Mouse (Mus musculus): Measurements from ENCODE around the gene Srp9. TPM values are rescaled to one million over a fixed set of nuclear protein-coding genes. Genes with fewer than 3 reads are reported as not detected.

Srp9 gene
- polyA plus RNA-seq (2016; fragmentation: Nextera tagmentation; extraction: Ambion mirVana): 156 and 165 TPM in 2 replicates

GRCm38 (mm10) chr1:182124506-182124905 lies at the start of gene Srp9:
Gene Srp9 (plus strand): TSS chr1:182124737.
- under 1% methylated on average over 37 of the region's 37 CpGs for WGBS
- Histone ChIP-seq H3K4me3 (peak within 1 kb of the TSS; percentile 88), H3K9me3 (replicated peaks) (no peaks in the 10 kb centered on the region), H3K4me1 (peaks cover 18% of the 10 kb centered on the region), H3K27ac (replicated peaks) (peak within 1 kb of the TSS; percentile 89), H3K36me3 (peaks cover 26% of the 10 kb centered on the region), H3K27me3 (ENCODE audit: low read depth, poor library complexity, severe bottlenecking) (no peaks in the 10 kb centered on the region)
- DNase-seq (ENCODE audit: low spot score): peak; percentile 96

- 28% methylated on average over 16 of the region's 16 CpGs for WGBS
- Histone ChIP-seq H3K9me3 (replicated peaks) (peaks cover 5% of the 10 kb centered on the region; the same call in 1 of the 2 replicates), H3K27me3 (ENCODE audit: low read depth, poor library complexity, severe bottlenecking) (no peaks in the 10 kb centered on the region), H3K4me1 (peaks cover 20% of the 10 kb centered on the region), H3K4me3 (no peak overlapping the region), H3K27ac (replicated peaks) (peak overlapping the region; percentile 76), H3K36me3 (no peaks in the 10 kb centered on the region)
- DNase-seq (ENCODE audit: low spot score): peak; percentile 76
Measured at GRCm38 (mm10) chr1:182081744-182082419, 42.7 kb upstream of the Srp9 start.

GRCm38 (mm10) chr1:182083459-182083858 lies 41.1 kb upstream of the Srp9 start:
- no peak overlapping the region for H3K27ac ChIP-seq (replicated peaks)
- WGBS: 84% methylated on average over 4 of the region's 4 CpGs
- H3K9me3 ChIP-seq (replicated peaks): no peaks in the 10 kb centered on the region
- H3K27me3 ChIP-seq (ENCODE audit: low read depth, poor library complexity, severe bottlenecking): no peaks in the 10 kb centered on the region
- H3K4me3 ChIP-seq: no peak overlapping the region
- peaks cover 24% of the 10 kb centered on the region for H3K4me1 ChIP-seq
- DNase-seq (ENCODE audit: low spot score): no peak
- H3K36me3 ChIP-seq: no peaks in the 10 kb centered on the region

DNA sequence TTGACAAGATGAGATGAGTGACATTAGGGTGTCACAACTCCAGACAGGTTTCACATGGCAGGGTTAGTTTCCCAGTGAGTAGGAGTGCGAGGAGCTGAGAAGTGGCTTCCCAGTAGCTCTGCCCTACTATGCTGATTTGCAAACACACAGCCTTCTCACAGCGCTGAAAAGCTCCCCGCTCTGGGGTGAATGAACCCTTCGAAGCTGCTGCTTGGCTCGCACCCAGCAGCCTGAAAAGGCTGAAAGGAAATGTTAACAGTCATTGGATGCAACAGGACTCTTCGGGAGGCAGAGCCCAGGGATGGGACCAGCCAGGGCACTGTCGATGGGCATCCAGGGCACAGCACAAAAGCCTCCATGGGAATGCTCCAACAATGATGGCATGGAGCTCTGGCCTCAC lies 37.8 kb upstream of the Srp9 start:
- 53% methylated on average over 7 of the region's 7 CpGs for WGBS
- Histone ChIP-seq H3K9me3 (replicated peaks) (no peaks in the 10 kb centered on the region), H3K4me3 (no peak overlapping the region), H3K27ac (replicated peaks) (no peak overlapping the region), H3K27me3 (ENCODE audit: low read depth, poor library complexity, severe bottlenecking) (no peaks in the 10 kb centered on the region), H3K36me3 (no peaks in the 10 kb centered on the region), H3K4me1 (peaks cover 49% of the 10 kb centered on the region)
- DNase-seq (ENCODE audit: low spot score): no peak

DNA sequence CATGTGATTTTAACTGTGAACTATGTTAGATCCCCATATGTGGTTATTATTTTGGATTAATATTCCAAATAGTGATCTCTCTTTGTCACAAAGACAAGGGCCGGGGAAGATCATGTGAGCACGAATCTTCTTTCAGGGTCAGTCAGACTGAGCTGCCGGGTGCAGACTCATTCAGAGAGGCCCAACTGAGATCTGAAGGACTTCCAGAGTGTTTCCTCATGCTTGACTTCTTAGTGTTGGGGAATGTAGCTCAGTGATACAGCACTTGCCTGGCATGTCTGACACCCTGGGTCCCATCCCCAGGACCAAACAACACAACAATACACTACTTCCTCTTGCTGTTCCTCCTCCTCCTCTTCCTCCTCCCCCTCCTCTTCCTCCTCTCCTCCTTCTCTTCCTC lies 37.2 kb upstream of the Srp9 start:
- Histone ChIP-seq H3K36me3 (no peaks in the 10 kb centered on the region), H3K9me3 (replicated peaks) (no peaks in the 10 kb centered on the region), H3K27me3 (ENCODE audit: low read depth, poor library complexity, severe bottlenecking) (no peaks in the 10 kb centered on the region), H3K27ac (replicated peaks) (no peak overlapping the region), H3K4me3 (no peak overlapping the region), H3K4me1 (peaks cover 49% of the 10 kb centered on the region)
- 94% methylated on average over 3 of the region's 3 CpGs for WGBS
- DNase-seq (ENCODE audit: low spot score): no peak

GRCm38 (mm10) chr1:182087753-182088633 lies 36.5 kb upstream of the Srp9 start:
- H3K9me3 ChIP-seq (replicated peaks): no peaks in the 10 kb centered on the region
- no peak for DNase-seq (ENCODE audit: low spot score)
- H3K36me3 ChIP-seq: no peaks in the 10 kb centered on the region
- no peak overlapping the region for H3K4me3 ChIP-seq
- peaks cover 48% of the 10 kb centered on the region for H3K4me1 ChIP-seq
- 0 out of 2 replicates have a peak overlapping the region, but pooled peaks have one; percentile 23 for H3K27ac ChIP-seq (replicated peaks)
- no peaks in the 10 kb centered on the region for H3K27me3 ChIP-seq (ENCODE audit: low read depth, poor library complexity, severe bottlenecking)
- 88% methylated on average over 14 of the region's 14 CpGs for WGBS

- no peaks in the 10 kb centered on the region for H3K9me3 ChIP-seq (replicated peaks)
- peaks cover 47% of the 10 kb centered on the region for H3K4me1 ChIP-seq
- no peak for DNase-seq (ENCODE audit: low spot score)
- WGBS: 66% methylated on average over 14 of the region's 14 CpGs
- no peaks in the 10 kb centered on the region for H3K27me3 ChIP-seq (ENCODE audit: low read depth, poor library complexity, severe bottlenecking)
- no peak overlapping the region for H3K4me3 ChIP-seq
- H3K36me3 ChIP-seq: no peaks in the 10 kb centered on the region
- H3K27ac ChIP-seq (replicated peaks): peak overlapping the region; percentile 60; the same call in 1 of the 2 replicates
Measured at GRCm38 (mm10) chr1:182088844-182089418, 35.6 kb upstream of the Srp9 start.

DNA sequence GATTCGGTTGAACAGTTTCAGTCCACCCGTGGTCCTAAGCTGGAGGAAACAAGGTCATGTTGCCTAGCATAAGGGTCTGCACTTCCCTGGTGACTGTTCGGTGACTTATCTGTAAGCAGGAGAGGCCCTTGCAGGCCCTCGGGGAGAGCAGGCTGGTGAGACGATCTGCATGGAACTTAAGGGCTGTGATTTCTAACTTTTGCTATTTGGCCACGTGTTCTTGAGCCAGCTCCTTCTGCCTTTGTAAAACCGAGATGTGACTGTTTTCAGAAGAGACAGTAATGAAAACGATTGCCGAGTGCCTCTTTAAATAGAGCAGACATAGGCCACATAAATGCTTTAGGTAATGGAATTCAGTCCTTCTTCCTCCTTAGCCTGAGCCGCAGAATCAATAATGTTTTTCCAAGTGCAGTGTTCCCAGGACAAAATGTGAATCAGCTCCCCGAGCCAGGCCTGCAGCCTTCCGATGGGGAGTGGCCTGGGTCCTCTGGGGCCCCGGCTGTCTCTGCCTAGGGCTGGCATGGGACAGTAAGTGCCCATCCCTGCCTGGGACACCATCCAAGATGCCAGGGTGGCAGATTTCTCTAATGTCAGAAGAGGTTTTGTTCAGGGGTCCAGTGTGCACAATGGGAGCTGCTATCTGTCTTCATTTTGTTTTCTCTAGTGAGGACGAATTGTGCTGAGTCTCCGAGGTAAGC lies 34.8 kb upstream of the Srp9 start:
- H3K4me1 ChIP-seq: peaks cover 47% of the 10 kb centered on the region
- H3K4me3 ChIP-seq: no peak overlapping the region
- H3K27ac ChIP-seq (replicated peaks): peak overlapping the region; percentile 69
- no peaks in the 10 kb centered on the region for H3K36me3 ChIP-seq
- DNase-seq (ENCODE audit: low spot score): no peak
- 49% methylated on average over 15 of the region's 15 CpGs for WGBS
- no peaks in the 10 kb centered on the region for H3K27me3 ChIP-seq (ENCODE audit: low read depth, poor library complexity, severe bottlenecking)
- no peaks in the 10 kb centered on the region for H3K9me3 ChIP-seq (replicated peaks)

DNA sequence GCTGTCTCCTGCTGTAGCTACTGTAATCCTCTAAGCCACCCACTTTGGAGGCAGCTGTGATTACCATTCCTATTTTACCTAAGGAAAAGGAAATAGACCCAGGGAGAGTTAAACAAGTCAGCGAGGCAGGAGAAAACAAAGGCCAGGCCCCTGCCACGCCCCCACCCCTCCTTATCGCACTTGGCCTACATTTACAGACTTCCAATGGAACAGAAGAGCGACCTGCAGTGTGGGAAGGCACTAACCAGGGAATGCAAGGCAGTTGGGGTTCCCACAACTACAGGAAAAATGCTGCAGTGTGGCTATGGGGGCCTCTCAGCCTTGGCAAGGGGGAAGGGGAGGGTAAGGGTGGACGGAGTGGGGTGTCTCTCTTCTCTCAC lies 34.2 kb upstream of the Srp9 start:
- 25% methylated on average over 5 of the region's 5 CpGs for WGBS
- H3K9me3 ChIP-seq (replicated peaks): no peaks in the 10 kb centered on the region
- H3K4me1 ChIP-seq: peaks cover 52% of the 10 kb centered on the region
- H3K4me3 ChIP-seq: no peak overlapping the region
- H3K27ac ChIP-seq (replicated peaks): peak overlapping the region; percentile 69
- no peaks in the 10 kb centered on the region for H3K36me3 ChIP-seq
- no peak for DNase-seq (ENCODE audit: low spot score)
- no peaks in the 10 kb centered on the region for H3K27me3 ChIP-seq (ENCODE audit: low read depth, poor library complexity, severe bottlenecking)

GRCm38 (mm10) chr1:182091261-182091660 lies 33.3 kb upstream of the Srp9 start:
- WGBS: 78% methylated on average over 7 of the region's 7 CpGs
- DNase-seq (ENCODE audit: low spot score): no peak
- Histone ChIP-seq H3K9me3 (replicated peaks) (no peaks in the 10 kb centered on the region), H3K4me3 (no peak overlapping the region), H3K4me1 (peaks cover 56% of the 10 kb centered on the region), H3K27me3 (ENCODE audit: low read depth, poor library complexity, severe bottlenecking) (no peaks in the 10 kb centered on the region), H3K36me3 (no peaks in the 10 kb centered on the region), H3K27ac (replicated peaks) (no peak overlapping the region)

- H3K27ac ChIP-seq (replicated peaks): no peak overlapping the region
- 83% methylated on average over 13 of the region's 13 CpGs for WGBS
- H3K9me3 ChIP-seq (replicated peaks): no peaks in the 10 kb centered on the region
- peaks cover 51% of the 10 kb centered on the region for H3K4me1 ChIP-seq
- no peaks in the 10 kb centered on the region for H3K36me3 ChIP-seq
- no peak overlapping the region for H3K4me3 ChIP-seq
- no peaks in the 10 kb centered on the region for H3K27me3 ChIP-seq (ENCODE audit: low read depth, poor library complexity, severe bottlenecking)
- DNase-seq (ENCODE audit: low spot score): no peak
Measured at GRCm38 (mm10) chr1:182091746-182092412, 32.7 kb upstream of the Srp9 start.

DNA sequence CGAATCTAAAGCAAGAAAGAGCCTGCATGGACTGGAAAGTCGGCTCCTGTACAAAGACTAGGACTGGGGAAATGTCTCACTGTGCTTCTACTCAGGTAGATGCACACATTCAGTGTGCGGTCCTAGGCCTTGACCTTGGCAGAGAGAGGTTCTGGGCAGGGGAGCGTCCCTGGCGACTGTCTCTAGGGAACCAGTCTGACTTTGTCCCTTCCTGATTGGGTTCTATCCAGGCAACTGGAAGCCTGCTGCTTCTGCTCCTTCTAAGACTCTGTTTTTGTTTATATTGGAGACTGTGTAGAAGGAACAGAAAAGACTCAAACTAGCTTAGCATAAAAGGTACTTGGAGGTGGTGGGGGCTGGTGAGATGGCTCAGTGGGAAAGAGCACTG lies 32.1 kb upstream of the Srp9 start:
- WGBS: 81% methylated on average over 5 of the region's 5 CpGs
- Histone ChIP-seq H3K27ac (replicated peaks) (no peak overlapping the region), H3K4me3 (no peak overlapping the region), H3K4me1 (peaks cover 50% of the 10 kb centered on the region), H3K9me3 (replicated peaks) (no peaks in the 10 kb centered on the region), H3K36me3 (no peaks in the 10 kb centered on the region), H3K27me3 (ENCODE audit: low read depth, poor library complexity, severe bottlenecking) (no peaks in the 10 kb centered on the region)
- no peak for DNase-seq (ENCODE audit: low spot score)

Measured in midbrain, embryonic 10.5 days (tissue).